Mouse (Mus musculus) lung, adult 2 months (tissue): Measurements from ENCODE around the gene Slc9a4. TPM values are rescaled to one million over a fixed set of nuclear protein-coding genes. Genes with fewer than 3 reads are reported as not detected.

Source experiments
- DNase-seq: peaks from one replicate; pipeline ENCODE4 v3.0.0; 2022
- H3K4me1 ChIP-seq: fragments of 200-500 bp; 2 replicates; pipeline ENCODE4 v1.6.1; 2011; ENCODE audit warnings: low read length; ENCODE audit not compliant: control insufficient read depth, insufficient read depth
- H3K4me3 ChIP-seq: fragments of 200-500 bp; replicated peaks from 2 replicates; pipeline ENCODE3; 2011; ENCODE audit warnings: low read depth, mild to moderate bottlenecking, control low read depth, low read length; ENCODE audit errors: extremely low read depth
- CTCF ChIP-seq: fragments of 200-500 bp; IDR thresholded peaks from 2 replicates; pipeline ENCODE4 v1.5.1; 2011; ENCODE audit warnings: mild to moderate bottlenecking, low read length, control low read depth; ENCODE audit not compliant: insufficient read depth
- POLR2A ChIP-seq: fragments of 200-500 bp; IDR thresholded peaks from 2 replicates; pipeline ENCODE4 v1.6.1; 2011; ENCODE audit warnings: low read depth, mild to moderate bottlenecking, control low read depth, low read length, borderline replicate concordance; ENCODE audit errors: extremely low read depth
- WGBS: fragments of 180-500 bp; shearing (Covaris S2); methylation state at CpG from one replicate; pipeline ENCODE4 v1.1.7; 2018; 5-methylcytosine and 5-hydroxymethylcytosine counted together
- polyA plus RNA-seq: library from polyadenylated mRNA; depleted of rRNA; stranded (reverse); fragments of >200 nt; gene quantifications from 2 replicates; pipeline ENCODE4 v1.2.3, GENCODE M21; 2012; rRNA removed

The Slc9a4 gene
- polyA plus RNA-seq = 1.7 and 2.0 TPM in 2 replicates

DNA sequence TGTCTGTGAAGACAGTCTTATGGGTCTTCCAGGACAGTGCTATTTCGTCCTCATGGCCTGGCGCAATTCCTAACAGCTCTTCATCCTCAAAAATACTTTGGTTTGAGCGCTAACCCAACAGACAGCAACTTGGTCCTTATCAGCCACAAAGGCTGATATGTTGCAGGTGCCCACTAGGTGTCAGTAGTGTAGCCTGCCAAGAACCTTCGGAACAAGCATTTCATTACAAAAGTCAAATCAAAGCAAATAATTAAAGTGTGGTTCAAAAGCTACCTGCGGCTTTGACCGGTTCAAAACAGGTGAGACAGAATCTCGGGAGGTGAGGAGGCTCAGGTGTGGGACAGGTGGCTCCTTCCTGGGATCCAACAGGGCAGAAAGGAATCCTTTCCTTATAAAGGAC, at the start of gene Slc9a4:
TSS of gene Slc9a4 (plus strand) at position 298 of the 400 bp plus-strand sequence.
- peak; percentile 20 for DNase-seq
- WGBS = 8% methylated on average over 7 of the region's 7 CpGs
- TF ChIP-seq POLR2A (no peak), CTCF (peak; percentile 52)
- Histone ChIP-seq H3K4me3 (no peak within 1 kb of the TSS), H3K4me1 (no peaks in the 10 kb centered on the region)

DNA sequence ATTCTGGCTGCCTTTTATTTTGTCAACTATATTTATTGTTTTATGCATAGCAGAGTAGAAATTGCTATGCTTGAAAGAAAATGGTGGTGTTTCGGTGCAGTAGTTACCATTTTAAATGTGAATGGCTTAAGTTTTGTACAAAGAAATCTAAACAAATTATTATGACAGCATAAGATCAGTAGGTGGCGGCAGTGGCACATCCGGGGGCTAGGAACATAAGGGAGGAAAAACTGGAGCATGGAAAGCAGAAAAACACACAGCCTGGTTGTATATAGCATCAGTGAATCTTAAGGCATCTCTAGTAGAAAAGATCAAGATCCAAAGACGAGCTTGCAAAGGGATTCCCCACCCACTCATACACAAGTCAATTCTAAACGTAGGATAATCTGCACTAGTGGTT, 42.3 kb upstream of the Slc9a4 start:
- Histone ChIP-seq H3K4me3 (no peak overlapping the region), H3K4me1 (no peaks in the 10 kb centered on the region)
- WGBS = 79% methylated on average over 5 of the region's 5 CpGs
- TF ChIP-seq POLR2A (no peak), CTCF (no peak)
- no peak for DNase-seq

DNA sequence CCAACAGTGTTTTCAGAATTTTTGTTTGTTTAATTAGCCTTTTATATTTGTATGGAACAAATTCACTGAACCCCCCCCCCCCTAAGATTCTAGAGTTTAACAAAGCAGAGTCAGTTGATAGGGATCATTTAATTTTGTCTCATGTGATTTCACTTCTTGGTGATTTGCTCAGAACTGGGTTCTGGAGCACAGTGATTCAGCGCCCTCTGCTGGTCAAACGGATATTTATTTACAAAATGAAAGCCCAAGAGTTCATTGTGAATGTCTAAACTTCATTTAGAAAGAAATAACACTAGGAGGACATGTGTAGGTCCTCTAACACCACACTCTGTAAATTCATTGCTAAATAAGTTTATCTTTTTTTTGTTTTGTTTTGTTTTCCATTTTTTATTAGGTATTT, 35.2 kb upstream of the Slc9a4 start:
- H3K4me3 ChIP-seq = no peak overlapping the region
- WGBS = 1% methylated on average over 2 of the region's 2 CpGs
- TF ChIP-seq POLR2A (no peak), CTCF (peak; percentile 52; the same call in 1 of the 2 replicates)
- peak; percentile 31 for DNase-seq
- H3K4me1 ChIP-seq = no peaks in the 10 kb centered on the region

DNA sequence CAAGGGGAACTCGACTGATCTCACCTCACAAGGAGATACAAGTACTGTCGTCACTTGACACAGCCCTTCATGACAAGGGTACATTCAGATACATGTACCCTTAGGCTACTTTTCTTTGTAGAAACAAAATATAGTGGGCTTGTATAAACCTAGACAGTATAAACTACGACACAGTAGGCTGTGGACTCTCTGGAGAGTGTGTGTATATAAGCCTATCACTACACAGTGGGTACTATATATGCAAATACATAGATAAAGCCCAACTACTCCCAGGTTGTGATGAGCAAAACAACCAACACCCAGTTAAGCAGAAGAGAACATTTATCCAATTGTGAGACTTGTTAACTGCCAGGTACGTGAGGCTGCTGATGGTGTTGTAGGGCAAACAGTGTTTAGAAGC, 33.2 kb upstream of the Slc9a4 start:
- no peaks in the 10 kb centered on the region for H3K4me1 ChIP-seq
- 64% methylated on average over 4 of the region's 4 CpGs for WGBS
- DNase-seq = no peak
- TF ChIP-seq POLR2A = no peak
- TF ChIP-seq CTCF = no peak
- H3K4me3 ChIP-seq = no peak overlapping the region

DNA sequence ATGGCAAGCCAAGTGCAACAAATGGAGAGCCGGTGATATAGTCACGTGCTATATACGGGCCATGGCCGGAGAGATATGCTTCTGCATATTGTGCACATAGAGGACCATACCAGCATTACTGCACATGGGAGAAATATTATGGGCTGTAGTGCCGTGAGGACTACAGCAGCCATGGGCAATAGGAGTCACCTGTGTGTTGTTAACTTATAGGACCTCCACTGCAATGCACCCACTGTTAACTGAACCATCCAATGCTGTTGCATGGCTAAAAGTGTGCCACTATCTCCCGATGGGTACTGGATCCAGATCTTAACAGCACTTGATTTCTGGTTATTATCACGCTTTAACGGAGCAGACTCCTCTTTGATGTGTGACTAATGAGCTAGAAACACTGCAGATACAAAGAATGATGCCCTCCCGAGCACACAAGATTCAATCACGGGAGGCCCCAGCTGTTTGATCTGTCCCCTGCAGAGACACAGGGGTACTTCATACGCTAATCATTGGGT, 32.8 kb upstream of the Slc9a4 start:
- 76% methylated on average over 11 of the region's 11 CpGs for WGBS
- no peak for TF ChIP-seq CTCF
- no peak for TF ChIP-seq POLR2A
- Histone ChIP-seq H3K4me3 (no peak overlapping the region), H3K4me1 (no peaks in the 10 kb centered on the region)
- no peak for DNase-seq

DNA sequence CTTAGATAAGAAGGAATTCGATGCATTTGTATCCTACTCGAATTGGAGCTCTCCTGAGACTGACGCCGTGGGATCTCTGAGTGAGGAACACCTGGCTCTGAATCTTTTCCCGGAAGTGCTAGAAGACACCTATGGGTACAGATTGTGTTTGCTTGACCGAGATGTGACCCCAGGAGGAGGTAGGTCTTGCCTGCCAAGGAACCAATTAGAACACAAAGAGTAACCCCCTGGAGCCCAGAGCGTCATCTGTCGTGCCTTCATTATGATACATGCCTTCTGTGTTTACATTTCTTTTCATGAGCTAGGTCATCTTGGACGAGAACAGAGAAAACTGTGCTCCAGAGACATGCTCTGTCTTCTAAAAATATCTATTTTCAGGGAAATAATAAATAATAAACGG, 32.1 kb upstream of the Slc9a4 start:
- Histone ChIP-seq H3K4me3 (no peak overlapping the region), H3K4me1 (no peaks in the 10 kb centered on the region)
- 35% methylated on average over 10 of the region's 10 CpGs for WGBS
- no peak for DNase-seq
- no peak for TF ChIP-seq POLR2A
- TF ChIP-seq CTCF = no peak

DNA sequence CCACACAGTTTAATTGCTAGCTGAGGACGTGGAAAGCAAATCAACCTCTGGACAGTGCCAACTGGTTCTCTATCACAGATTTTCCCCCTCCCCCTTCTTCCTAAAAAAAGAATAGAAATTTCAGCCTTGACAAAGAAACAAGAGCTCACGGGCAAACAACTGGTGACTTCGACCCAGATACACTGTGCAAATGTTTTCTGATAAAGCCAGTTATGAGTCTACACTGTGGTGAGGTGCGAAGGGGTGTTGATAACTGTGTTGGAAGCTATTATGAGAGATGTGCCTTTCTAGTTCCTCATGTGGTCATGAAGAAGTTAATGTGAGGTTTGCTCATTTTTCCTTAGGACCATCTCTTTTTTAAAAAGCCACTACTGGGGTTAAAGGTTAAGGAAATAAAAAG, 10.5 kb upstream of the Slc9a4 start:
- no peak for DNase-seq
- no peaks in the 10 kb centered on the region for H3K4me1 ChIP-seq
- H3K4me3 ChIP-seq = no peak overlapping the region
- 66% methylated on average over 4 of the region's 4 CpGs for WGBS
- TF ChIP-seq POLR2A (no peak), CTCF (no peak)

DNA sequence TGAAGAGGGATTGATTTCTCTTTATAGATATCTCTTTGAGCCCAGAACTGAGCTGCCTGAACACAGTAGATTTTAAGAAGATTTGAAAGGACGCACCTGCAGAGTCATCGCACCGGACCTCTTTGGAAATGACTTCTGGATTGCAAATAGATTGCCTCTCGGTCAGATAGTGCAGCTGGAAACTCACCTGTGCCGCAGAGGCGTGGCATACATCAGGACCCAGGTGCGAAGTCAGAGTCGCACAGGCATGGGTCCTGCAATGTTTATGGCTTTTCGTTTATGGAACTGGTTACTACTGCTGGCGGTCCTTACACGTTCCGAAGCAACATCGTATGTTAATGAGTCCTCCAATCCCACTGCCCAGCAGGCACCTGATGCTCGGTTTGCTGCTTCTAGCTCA, 388 bp downstream of the Slc9a4 start:
- no peak overlapping the region for H3K4me3 ChIP-seq
- DNase-seq = no peak
- no peak for TF ChIP-seq POLR2A
- TF ChIP-seq CTCF = no peak
- H3K4me1 ChIP-seq = no peaks in the 10 kb centered on the region
- WGBS = 63% methylated on average over 14 of the region's 14 CpGs

DNA sequence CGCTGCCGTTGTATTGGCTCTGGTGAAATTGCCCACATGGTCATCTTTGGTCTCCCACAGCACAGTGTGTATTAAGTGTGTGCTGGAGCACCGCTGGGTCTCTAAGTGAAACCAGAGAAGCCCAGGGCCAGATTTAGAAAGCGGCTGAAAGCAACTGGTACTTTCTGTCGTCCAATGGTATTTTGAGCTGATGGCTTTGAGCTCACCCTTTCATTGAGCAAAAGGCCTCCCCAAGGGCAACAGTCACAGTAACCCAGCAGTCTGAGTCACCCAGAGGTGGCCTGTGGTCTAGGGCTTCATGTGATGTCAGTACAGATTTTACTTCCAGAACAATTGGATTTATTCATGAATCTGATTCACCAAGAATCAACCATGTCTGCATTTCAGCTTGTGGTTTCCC, 6.9 kb downstream of the Slc9a4 start:
- TF ChIP-seq POLR2A (no peak), CTCF (no peak)
- WGBS = 87% methylated on average over 5 of the region's 5 CpGs
- no peaks in the 10 kb centered on the region for H3K4me1 ChIP-seq
- H3K4me3 ChIP-seq = no peak overlapping the region
- no peak for DNase-seq

DNA sequence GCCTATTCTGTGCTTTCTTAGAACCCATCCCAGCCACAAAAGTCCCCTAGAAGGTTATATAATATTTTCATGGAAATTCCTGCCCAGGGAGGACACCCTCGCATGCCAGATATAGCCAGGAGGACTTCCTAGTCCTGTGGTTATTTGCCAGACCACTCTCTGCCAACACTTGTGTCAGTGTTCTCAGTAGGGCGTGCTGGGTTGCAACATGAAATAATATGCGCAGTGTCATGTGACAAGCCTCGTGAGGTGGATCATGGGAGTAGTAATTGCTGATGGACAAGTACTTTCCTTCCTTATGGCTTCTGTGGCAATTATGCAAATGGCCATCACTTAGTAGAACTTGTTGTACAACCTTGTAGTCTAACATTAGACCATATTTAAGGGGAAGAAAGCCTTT, 11.1 kb downstream of the Slc9a4 start:
- DNase-seq = no peak
- TF ChIP-seq POLR2A (no peak), CTCF (no peak)
- Histone ChIP-seq H3K4me3 (no peak overlapping the region), H3K4me1 (no peaks in the 10 kb centered on the region)
- 77% methylated on average over 4 of the region's 4 CpGs for WGBS
